Mouse (Mus musculus) T-helper 17 cell (primary cell): ENCODE results near the gene E030018B13Rik.

Experiments
- in situ Hi-C, 2 experiments: fragments of 300-600 bp; cut with MboI, MseI; formaldehyde crosslinking; loops; 1 replicate in 1 of 2; 2 replicates in 1 of 2; pipeline ENCODE4 v1.15.1; 2025; ENCODE audit warnings: high pct_unique_total_duplicates in 2 of 2

Gene E030018B13Rik

GRCm38 (mm10) chr7:63916268-63916907 is at the start of gene E030018B13Rik:
Gene E030018B13Rik, plus strand, starts transcription at chr7:63916857.
- in situ Hi-C loops = loop anchor here in 1 of 2 experiments (10.0 kb wide), 1 partner anchor 1858 kb away; no protein-coding TSS in a partner anchor

- in situ Hi-C loops = loop anchor here (25.0 kb wide), 1 partner anchor 869 kb away; no protein-coding TSS in a partner anchor
Measured at GRCm38 (mm10) chr7:63868356-63868918, 48.2 kb upstream of the E030018B13Rik start.

GRCm38 (mm10) chr7:63871698-63872097 is 45.0 kb upstream of the E030018B13Rik start:
- in situ Hi-C loops = loop anchor here (25.0 kb wide), 1 partner anchor 866 kb away; no protein-coding TSS in a partner anchor

- in situ Hi-C loops = loop anchor here (25.0 kb wide), 1 partner anchor 863 kb away; no protein-coding TSS in a partner anchor
Measured at GRCm38 (mm10) chr7:63873880-63874279, 42.8 kb upstream of the E030018B13Rik start.

- in situ Hi-C loops = loop anchor here in 1 of 2 experiments (25.0 kb wide), 1 partner anchor 1012 kb away; no protein-coding TSS in a partner anchor
Measured at GRCm38 (mm10) chr7:63875686-63876085, 41.0 kb upstream of the E030018B13Rik start.

- in situ Hi-C loops = loop anchor here in 1 of 2 experiments (25.0 kb wide), 1 partner anchor 1011 kb away; no protein-coding TSS in a partner anchor
Measured at GRCm38 (mm10) chr7:63876640-63877039, 40.0 kb upstream of the E030018B13Rik start.

GRCm38 (mm10) chr7:63877610-63878009 is 39.0 kb upstream of the E030018B13Rik start:
- in situ Hi-C loops = loop anchor here in 1 of 2 experiments (25.0 kb wide), 1 partner anchor 1010 kb away; no protein-coding TSS in a partner anchor

GRCm38 (mm10) chr7:63879583-63879982 is 37.1 kb upstream of the E030018B13Rik start:
- in situ Hi-C loops = loop anchor here in 1 of 2 experiments (25.0 kb wide), 1 partner anchor 1008 kb away; no protein-coding TSS in a partner anchor

- in situ Hi-C loops = loop anchor here in 1 of 2 experiments (25.0 kb wide), 1 partner anchor 1005 kb away; no protein-coding TSS in a partner anchor
Measured at GRCm38 (mm10) chr7:63882739-63883138, 33.9 kb upstream of the E030018B13Rik start.

- in situ Hi-C loops = loop anchor here in 1 of 2 experiments (25.0 kb wide), 1 partner anchor 1002 kb away; no protein-coding TSS in a partner anchor
Measured at GRCm38 (mm10) chr7:63885025-63885424, 31.6 kb upstream of the E030018B13Rik start.

GRCm38 (mm10) chr7:63887034-63887551 is 29.6 kb upstream of the E030018B13Rik start:
- in situ Hi-C loops = loop anchor here in 1 of 2 experiments (25.0 kb wide), 1 partner anchor 1000 kb away; no protein-coding TSS in a partner anchor

GRCm38 (mm10) chr7:63887602-63888123 is 29.0 kb upstream of the E030018B13Rik start:
- in situ Hi-C loops = loop anchor here in 1 of 2 experiments (25.0 kb wide), 1 partner anchor 1000 kb away; no protein-coding TSS in a partner anchor

GRCm38 (mm10) chr7:63888674-63889073 is 28.0 kb upstream of the E030018B13Rik start:
- in situ Hi-C loops = loop anchor here in 1 of 2 experiments (25.0 kb wide), 1 partner anchor 999 kb away; no protein-coding TSS in a partner anchor

- in situ Hi-C loops = loop anchor here in 1 of 2 experiments (25.0 kb wide), 1 partner anchor 998 kb away; no protein-coding TSS in a partner anchor
Measured at GRCm38 (mm10) chr7:63889116-63889975, 27.3 kb upstream of the E030018B13Rik start.

- in situ Hi-C loops = loop anchor here in 1 of 2 experiments (25.0 kb wide), 1 partner anchor 996 kb away; no protein-coding TSS in a partner anchor
Measured at GRCm38 (mm10) chr7:63891488-63892075, 25.1 kb upstream of the E030018B13Rik start.

GRCm38 (mm10) chr7:63893201-63893600 is 23.5 kb upstream of the E030018B13Rik start:
- in situ Hi-C loops = loop anchor here in 1 of 2 experiments (25.0 kb wide), 1 partner anchor 994 kb away; no protein-coding TSS in a partner anchor

- in situ Hi-C loops = loop anchor here in 1 of 2 experiments (25.0 kb wide), 1 partner anchor 994 kb away; no protein-coding TSS in a partner anchor
Measured at GRCm38 (mm10) chr7:63893729-63894128, 22.9 kb upstream of the E030018B13Rik start.

- in situ Hi-C loops = loop anchor here in 1 of 2 experiments (5.0 to 25.0 kb wide), 2 partner anchors 77 to 993 kb away; no protein-coding TSS in a partner anchor
Measured at GRCm38 (mm10) chr7:63894662-63895061, 22.0 kb upstream of the E030018B13Rik start.

- in situ Hi-C loops = loop anchor here in 1 of 2 experiments (5.0 to 25.0 kb wide), 2 partner anchors 78 to 992 kb away; no protein-coding TSS in a partner anchor
Measured at GRCm38 (mm10) chr7:63895223-63895622, 21.4 kb upstream of the E030018B13Rik start.
